10 mouse cellular contexts compared by ENCODE assay signal in the genomic region with DNA sequence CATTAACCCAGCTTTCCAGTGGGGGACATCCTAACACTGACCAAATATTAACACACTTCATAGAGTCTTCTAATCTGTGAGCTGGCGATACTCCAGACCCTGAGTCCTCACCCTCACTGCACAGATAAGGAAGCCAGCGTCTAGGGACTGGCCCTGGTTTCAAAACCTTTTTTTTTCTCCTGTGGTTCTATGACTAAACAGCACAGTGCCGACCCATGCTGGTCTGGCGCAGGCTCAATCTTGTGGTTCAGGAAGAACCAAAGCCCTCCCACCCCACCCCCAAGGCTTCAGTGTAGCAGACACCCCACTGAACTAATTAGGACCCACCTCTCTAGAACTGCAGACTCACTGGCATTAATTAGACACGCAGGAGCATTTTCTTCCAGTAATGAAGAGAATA.
DNase-seq lines count a peak whose midpoint lies in the region; ATAC-seq and TF ChIP-seq lines count a peak whose summit lies in the region.
"Had no signal": no experiment of that assay in that cellular context is flagged by ENCODE, and none has a peak within 500 bp of the region (broad histone marks: within the 10 kb centered on the region; RNA-seq: fewer than 3 reads in every experiment).

No protein-coding gene starts in this region.

- 14% methylated on average over 5 of the region's 5 CpGs for WGBS in thymus, adult 2 months

- no peaks in the 10 kb centered on the region for H3K27me3 ChIP-seq in thymus, adult 2 months (ENCODE audit: control insufficient read depth, insufficient read depth, low read length)
- H3K27me3 ChIP-seq: embryonic facial prominence, embryonic 12.5 days; limb, embryonic 15.5 days had no signal

- H3K36me3 ChIP-seq in thymus, adult 2 months (ENCODE audit: control insufficient read depth, insufficient read depth, low read length): no peaks in the 10 kb centered on the region
- H3K36me3 ChIP-seq: embryonic facial prominence, embryonic 12.5 days; limb, embryonic 15.5 days had no signal

- peak; percentile 92 for DNase-seq in heart, adult 11 months
- DNase-seq in heart, postnatal 25 days (ENCODE audit: low spot score): no peak
- peak; percentile 16 for DNase-seq in urinary bladder, postnatal 14 days (ENCODE audit: low spot score)
- no peak for DNase-seq in urinary bladder, adult 2 months (ENCODE audit: low spot score)
- no peak for DNase-seq in thymus, adult 2 months
- no peak for DNase-seq in urinary bladder, postnatal 25 days (ENCODE audit: low spot score)
- DNase-seq in cerebellum, adult 9-10 months: no peak

- peaks cover 3% of the 10 kb centered on the region; the same call in 1 of the 2 replicates for H3K4me1 ChIP-seq in thymus, adult 2 months (replicated peaks; ENCODE audit: control insufficient read depth, insufficient read depth, low read length)
- H3K4me1 ChIP-seq: embryonic facial prominence, embryonic 12.5 days had no signal

- ATAC-seq in inflammation-experienced regulatory T-cells, adult 6 months: peak; percentile 55

- no peak for TF ChIP-seq CTCF in thymus, adult 2 months (IDR thresholded peaks at IDR 0.05; ENCODE audit: borderline replicate concordance, control insufficient read depth, extremely low read depth, insufficient read depth, low read length, poor library complexity)

- no peak overlapping the region for H3K4me3 ChIP-seq in thymus, adult 2 months (ENCODE audit: control insufficient read depth, insufficient read depth, low read length)
- H3K4me3 ChIP-seq: embryonic facial prominence, embryonic 12.5 days; limb, embryonic 15.5 days had no signal

- intact Hi-C loops in heart, postnatal 25 days (cut with DNase I): loop anchor here (5.0 kb wide), 1 partner anchor 82 kb away; the partner anchor contains the start of gene Ubl3

- no peak overlapping the region for H3K27ac ChIP-seq in thymus, adult 2 months (ENCODE audit: control insufficient read depth, insufficient read depth, low read length)
- H3K27ac ChIP-seq: embryonic facial prominence, embryonic 12.5 days; limb, embryonic 15.5 days had no signal

- TF ChIP-seq POLR2A in thymus, adult 2 months (IDR thresholded peaks at IDR 0.05; ENCODE audit: control insufficient read depth, extremely low read depth, insufficient read depth, low read length, poor library complexity): no peak

Comparison
In these comparisons a context has a peak if more than half of its experiments do, and no peak if none do; other contexts are left out.
1. DNase-seq: peak in heart, adult 11 months (single experiment) and urinary bladder, postnatal 14 days (single experiment); none in heart, postnatal 25 days (single experiment), urinary bladder, adult 2 months (single experiment), thymus, adult 2 months (single experiment), urinary bladder, postnatal 25 days (single experiment) and cerebellum, adult 9-10 months (single experiment).